Mouse (Mus musculus) lung, adult 2 months (tissue): ENCODE results near the gene Olfr1023.

Experiments used
- CTCF ChIP-seq: fragments of 200-500 bp; IDR thresholded peaks from 2 replicates; pipeline ENCODE4 v1.5.1; 2011; ENCODE audit warnings: mild to moderate bottlenecking, low read length, control low read depth; ENCODE audit not compliant: insufficient read depth
- POLR2A ChIP-seq: fragments of 200-500 bp; IDR thresholded peaks from 2 replicates; pipeline ENCODE4 v1.6.1; 2011; ENCODE audit warnings: low read depth, mild to moderate bottlenecking, control low read depth, low read length, borderline replicate concordance; ENCODE audit errors: extremely low read depth

DNA sequence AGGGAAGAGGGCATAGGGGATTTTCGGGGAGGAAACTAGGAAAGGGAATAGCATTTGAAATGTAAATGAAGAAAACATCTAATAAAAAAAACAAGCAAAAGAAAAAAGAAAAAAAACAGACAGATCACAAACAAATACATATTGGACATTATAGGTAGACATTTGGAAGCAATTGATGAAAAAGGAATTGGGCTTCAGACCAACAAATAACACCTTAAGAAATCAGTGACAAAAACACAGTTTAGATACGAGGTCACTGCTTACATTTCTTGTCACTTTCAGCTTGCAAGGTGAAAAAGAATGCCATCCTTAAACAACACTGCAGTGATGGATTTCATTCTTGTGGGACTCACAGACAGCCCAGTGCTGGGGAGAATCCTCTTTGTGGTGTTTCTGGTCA lies 17.1 kb upstream of the Olfr1023 start, which contains the start of gene Olfr1022:
- TF ChIP-seq POLR2A = no peak
- TF ChIP-seq CTCF = no peak
